Mouse (Mus musculus) liver, adult 2 months (tissue): ENCODE data around the gene Foxp2. TPM values are rescaled to one million over a fixed set of nuclear protein-coding genes. Genes with fewer than 3 reads are reported as not detected.
A peak's percentile ranks its signal among the peaks of the same experiment; 100 is the strongest.

Source experiments
- DNase-seq: peaks from one replicate; pipeline ENCODE4 v3.0.0-alpha.2; 2011; ENCODE audit warnings: low read depth, low spot score; ENCODE audit errors: extremely low read depth
- H3K27ac ChIP-seq: fragments of 200-500 bp; replicated peaks from 2 replicates; pipeline ENCODE4 v1.5.1; 2012; ENCODE audit warnings: low read depth, mild to moderate bottlenecking, control low read depth, inconsistent platforms, low read length; ENCODE audit not compliant: insufficient read depth
- H3K27me3 ChIP-seq: fragments of 200-500 bp; 2 replicates; pipeline ENCODE4 v1.6.1; 2012; ENCODE audit warnings: mild to moderate bottlenecking, moderate library complexity, low read length, inconsistent platforms; ENCODE audit not compliant: control insufficient read depth, insufficient read depth
- H3K36me3 ChIP-seq: fragments of 200-500 bp; 2 replicates; pipeline ENCODE4 v1.6.1; 2012; ENCODE audit warnings: low read length, inconsistent platforms; ENCODE audit not compliant: control insufficient read depth, insufficient read depth
- H3K4me1 ChIP-seq: fragments of 200-500 bp; 2 replicates; pipeline ENCODE4 v1.6.1; 2011; ENCODE audit warnings: low read length; ENCODE audit not compliant: control insufficient read depth, insufficient read depth
- H3K4me3 ChIP-seq: fragments of 200-500 bp; 2 replicates; pipeline ENCODE4 v1.5.1; 2011; ENCODE audit warnings: low read depth, mild to moderate bottlenecking, control low read depth, low read length, moderate library complexity; ENCODE audit not compliant: insufficient read depth
- H3K79me2 ChIP-seq: fragments of 200-500 bp; 2 replicates; pipeline ENCODE4 v1.6.1; 2012; ENCODE audit warnings: inconsistent platforms, mild to moderate bottlenecking, low read length, moderate library complexity; ENCODE audit not compliant: control insufficient read depth, insufficient read depth
- H3K9ac ChIP-seq: fragments of 200-500 bp; 2 replicates; pipeline ENCODE4 v1.6.1; 2012; ENCODE audit warnings: low read depth, mild to moderate bottlenecking, control low read depth, inconsistent platforms, low read length
- CTCF ChIP-seq: fragments of 200-500 bp; IDR thresholded peaks from 2 replicates; pipeline ENCODE4 v1.5.1; 2011; ENCODE audit warnings: low read depth, low read length, control low read depth
- POLR2A ChIP-seq: fragments of 200-500 bp; IDR thresholded peaks from 2 replicates; pipeline ENCODE4 v1.6.1; 2011; ENCODE audit warnings: low read length, control low read depth; ENCODE audit not compliant: insufficient read depth; ENCODE audit errors: extremely low read depth
- WGBS: fragments of 180-500 bp; shearing (Covaris S2); methylation state at CpG from one replicate; pipeline ENCODE4 v1.1.7; 2018; 5-methylcytosine and 5-hydroxymethylcytosine counted together
- polyA plus RNA-seq: library from polyadenylated mRNA; depleted of rRNA; stranded (reverse); fragments of >200 nt; gene quantifications from 2 replicates; pipeline ENCODE4 v1.2.3, GENCODE M21; 2012
- total RNA-seq: library from RNA; depleted of rRNA; stranded (reverse); fragments of >200 nt; gene quantifications from 2 replicates; pipeline ENCODE4 v1.2.3, GENCODE M21; 2014

The Foxp2 gene
- total and polyA plus RNA-seq, 2 experiments, result 1.5 to 7.8 TPM

- Histone ChIP-seq H3K27me3 (no peaks in the 10 kb centered on the region), H3K27ac (no peak overlapping the region), H3K36me3 (no peaks in the 10 kb centered on the region), H3K79me2 (no peaks in the 10 kb centered on the region), H3K4me1 (no peaks in the 10 kb centered on the region), H3K4me3 (no peak overlapping the region), H3K9ac (no peak overlapping the region)
- no peak for DNase-seq
- TF ChIP-seq CTCF (no peak), POLR2A (no peak)
Measured at GRCm38 (mm10) chr6:15323099-15323498, 421.9 kb downstream of the Foxp2 start.

- TF ChIP-seq POLR2A (no peak), CTCF (no peak)
- Histone ChIP-seq H3K27me3 (no peaks in the 10 kb centered on the region), H3K4me3 (no peak overlapping the region), H3K79me2 (no peaks in the 10 kb centered on the region), H3K4me1 (no peaks in the 10 kb centered on the region; the same call in 1 of the 2 replicates), H3K36me3 (no peaks in the 10 kb centered on the region), H3K27ac (no peak overlapping the region), H3K9ac (no peak overlapping the region)
- DNase-seq, result no peak
- WGBS, result 77% methylated on average over 3 of the region's 3 CpGs
Measured at GRCm38 (mm10) chr6:15347705-15348104, 446.6 kb downstream of the Foxp2 start.

GRCm38 (mm10) chr6:15355852-15356251 is 454.7 kb downstream of the Foxp2 start:
- TF ChIP-seq CTCF, result no peak
- TF ChIP-seq POLR2A, result no peak
- H3K4me1 ChIP-seq, result no peaks in the 10 kb centered on the region; the same call in 1 of the 2 replicates
- H3K36me3 ChIP-seq, result no peaks in the 10 kb centered on the region
- no peak overlapping the region for H3K4me3 ChIP-seq
- DNase-seq, result no peak
- H3K9ac ChIP-seq, result no peak overlapping the region
- 78% methylated on average over 4 of the region's 4 CpGs for WGBS
- no peaks in the 10 kb centered on the region for H3K79me2 ChIP-seq
- no peaks in the 10 kb centered on the region for H3K27me3 ChIP-seq
- H3K27ac ChIP-seq, result no peak overlapping the region

GRCm38 (mm10) chr6:15370281-15370680 is 469.1 kb downstream of the Foxp2 start:
- H3K36me3 ChIP-seq, result no peaks in the 10 kb centered on the region
- no peak overlapping the region for H3K4me3 ChIP-seq
- no peak for TF ChIP-seq POLR2A
- no peak for TF ChIP-seq CTCF
- no peaks in the 10 kb centered on the region for H3K79me2 ChIP-seq
- H3K9ac ChIP-seq, result no peak overlapping the region
- H3K4me1 ChIP-seq, result peaks cover 3% of the 10 kb centered on the region; the same call in 1 of the 2 replicates
- H3K27me3 ChIP-seq, result no peaks in the 10 kb centered on the region
- DNase-seq, result peak; percentile 40
- H3K27ac ChIP-seq, result no peak overlapping the region
- 35% methylated on average over 8 of the region's 8 CpGs for WGBS

- H3K4me1 ChIP-seq, result peaks cover 3% of the 10 kb centered on the region; the same call in 1 of the 2 replicates
- no peak overlapping the region for H3K27ac ChIP-seq
- H3K36me3 ChIP-seq, result no peaks in the 10 kb centered on the region
- H3K27me3 ChIP-seq, result no peaks in the 10 kb centered on the region
- H3K4me3 ChIP-seq, result no peak overlapping the region
- DNase-seq, result no peak
- WGBS, result 93% methylated on average over 4 of the region's 4 CpGs
- H3K9ac ChIP-seq, result no peak overlapping the region
- no peaks in the 10 kb centered on the region for H3K79me2 ChIP-seq
- TF ChIP-seq CTCF, result no peak
- no peak for TF ChIP-seq POLR2A
Measured at GRCm38 (mm10) chr6:15370827-15371226, 469.7 kb downstream of the Foxp2 start.

- no peak overlapping the region for H3K9ac ChIP-seq
- no peaks in the 10 kb centered on the region for H3K27me3 ChIP-seq
- H3K27ac ChIP-seq, result no peak overlapping the region
- H3K79me2 ChIP-seq, result no peaks in the 10 kb centered on the region
- DNase-seq, result peak; percentile 87
- no peak overlapping the region for H3K4me3 ChIP-seq
- peaks cover 3% of the 10 kb centered on the region; the same call in 1 of the 2 replicates for H3K4me1 ChIP-seq
- TF ChIP-seq CTCF, result no peak
- 39% methylated on average over 3 of the region's 3 CpGs for WGBS
- no peaks in the 10 kb centered on the region for H3K36me3 ChIP-seq
Measured at GRCm38 (mm10) chr6:15373621-15374020, 472.5 kb downstream of the Foxp2 start.
